Mouse (Mus musculus): ENCODE data around the gene Eif2b5.

DNA sequence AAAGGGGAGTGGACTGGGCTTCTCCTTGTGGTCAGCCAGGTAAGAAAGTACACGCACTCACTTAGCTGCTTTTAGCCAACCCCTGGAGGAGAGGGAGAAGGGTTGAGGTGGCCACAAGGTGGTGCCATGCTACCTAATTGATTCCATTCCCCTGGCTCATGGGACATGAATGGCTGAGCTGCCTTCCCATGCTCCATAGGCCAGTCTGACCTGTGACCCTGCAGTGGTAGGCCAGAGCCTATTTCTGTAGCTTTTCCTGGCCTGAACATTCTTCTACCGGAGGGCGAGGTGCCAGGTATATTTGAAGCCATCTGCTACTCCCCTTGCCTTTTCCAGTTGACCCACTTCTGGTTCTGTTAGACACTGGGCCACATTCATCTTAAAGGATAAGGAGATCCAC is 10.7 kb downstream of the Eif2b5 start:
- TF ChIP-seq CTCF (IDR thresholded peaks at IDR 0.05; ENCODE audit: control insufficient read depth, insufficient read depth, insufficient replicate concordance, low read depth, low read length) (peak; percentile 21; the same call in 1 of the 2 replicates), POLR2A (IDR thresholded peaks at IDR 0.05; ENCODE audit: control insufficient read depth, low read depth, low read length) (no peak)

Data from testis, adult 2 months (tissue).